Mouse (Mus musculus): ENCODE measurements around the gene C130032M10Rik. TPM values are rescaled to one million over a fixed set of nuclear protein-coding genes. Genes with fewer than 3 reads are reported as not detected.

Gene C130032M10Rik
- total RNA-seq, 2 experiments from 2014 or later, result not detected

DNA sequence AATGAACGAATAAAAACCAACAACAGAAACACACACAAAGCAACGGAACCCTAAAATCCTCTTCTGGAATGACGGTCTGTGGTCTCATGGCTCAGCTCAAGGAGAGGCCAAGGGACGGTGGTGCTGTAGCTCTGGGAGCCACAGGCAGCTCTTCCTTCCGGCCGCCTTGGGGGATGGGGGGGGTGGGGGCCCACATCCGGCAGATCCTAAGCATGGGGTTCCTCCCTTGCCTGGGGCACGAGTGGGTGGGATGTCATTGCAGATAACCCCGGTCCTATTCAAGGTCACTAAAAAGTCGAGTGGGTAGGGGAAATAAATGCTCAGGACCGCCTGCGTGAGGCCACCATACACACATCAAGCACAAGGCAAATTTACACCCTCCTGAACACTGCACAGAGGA, 31.3 kb downstream of the C130032M10Rik start:
- no peak for ATAC-seq (replicated peaks; ENCODE audit: poor library complexity)

DNA sequence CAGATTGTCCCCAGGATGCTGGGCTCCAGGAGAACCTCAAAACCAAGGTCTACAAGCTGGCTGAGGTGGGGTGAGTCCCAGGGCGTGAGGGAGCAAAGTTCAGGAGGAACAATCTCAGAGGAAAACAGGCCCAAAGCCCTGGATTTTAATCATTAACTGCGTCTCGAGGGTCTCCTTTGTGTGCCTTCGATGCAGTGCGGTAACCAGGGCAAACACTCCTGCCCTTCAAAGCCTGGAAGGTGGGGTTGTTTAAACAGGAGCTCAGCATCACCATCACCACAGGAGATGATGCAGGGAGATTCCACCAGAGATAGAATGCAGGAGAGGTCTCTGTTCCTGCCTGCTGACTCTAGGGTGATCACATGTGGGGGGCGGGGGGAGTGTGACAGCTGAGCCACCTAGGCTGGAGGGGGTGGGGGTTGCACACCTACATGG, 32.2 kb downstream of the C130032M10Rik start:
- no peak for ATAC-seq (replicated peaks; ENCODE audit: poor library complexity)

GRCm38 (mm10) chr9:114548496-114548895, 33.0 kb downstream of the C130032M10Rik start:
- ATAC-seq (replicated peaks; ENCODE audit: poor library complexity), result no peak

DNA sequence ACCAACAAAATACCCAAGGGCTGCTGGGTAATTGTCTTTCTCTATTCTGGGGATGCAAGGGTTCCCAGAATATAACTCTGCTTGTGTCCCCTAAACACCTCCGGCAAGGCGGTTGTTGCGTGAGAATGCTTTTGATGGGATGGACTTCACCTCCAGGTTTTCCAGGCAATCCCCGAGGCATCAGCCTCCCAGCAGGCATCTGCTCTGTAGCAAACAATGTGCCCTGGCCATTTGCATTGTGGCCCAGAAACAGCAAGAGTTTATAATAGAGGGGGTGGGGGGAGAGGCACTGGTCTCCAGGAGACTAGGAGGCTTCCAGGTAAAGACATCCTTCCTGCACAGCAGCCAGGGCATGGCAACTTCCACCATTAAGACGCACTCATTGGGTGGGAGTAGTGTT, 33.6 kb downstream of the C130032M10Rik start:
- no peak for ATAC-seq (replicated peaks; ENCODE audit: poor library complexity)

DNA sequence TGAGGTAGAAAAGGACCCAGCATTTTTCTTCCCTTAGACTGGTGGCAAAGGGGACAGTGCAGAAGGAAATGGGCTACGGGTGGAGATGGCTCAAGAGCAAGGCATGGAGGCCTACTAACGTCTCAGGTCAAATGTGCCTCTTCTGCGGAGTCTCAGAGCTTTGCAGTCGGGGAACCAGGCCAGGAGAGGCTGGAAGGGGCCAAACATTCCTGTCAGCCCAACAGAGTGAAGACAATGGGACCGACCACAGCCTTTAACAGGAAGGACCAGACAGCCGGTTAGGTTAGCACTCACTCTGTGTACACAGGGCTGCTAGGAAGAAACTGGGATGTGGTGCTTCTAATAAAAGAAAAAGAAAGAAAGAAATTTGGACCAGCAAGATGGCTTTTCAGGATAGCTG, 34.5 kb downstream of the C130032M10Rik start:
- no peak for ATAC-seq (replicated peaks; ENCODE audit: poor library complexity)

DNA sequence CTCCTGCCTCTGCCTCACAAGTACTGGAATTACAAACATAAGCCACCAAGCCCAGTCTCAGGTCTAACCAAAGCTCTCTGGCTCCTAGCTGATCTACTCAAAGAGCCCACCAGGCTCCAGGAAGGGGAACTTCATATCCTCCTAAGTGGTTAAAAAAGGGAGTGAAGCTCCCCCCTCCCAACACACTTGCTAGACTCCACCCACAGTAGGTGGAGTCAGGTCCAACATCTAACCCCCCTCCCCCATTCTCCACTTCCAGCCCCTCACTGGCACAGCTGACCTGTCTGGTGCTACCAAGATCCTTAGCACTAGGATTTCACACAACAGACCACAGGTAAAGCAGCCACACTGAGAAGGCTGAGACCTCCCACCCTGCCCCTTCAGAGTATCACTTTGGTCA, 38.3 kb downstream of the C130032M10Rik start:
- 0 out of 2 replicates have a peak, but pooled peaks have one; percentile 26 for ATAC-seq (replicated peaks; ENCODE audit: poor library complexity)

- no peak for ATAC-seq (replicated peaks; ENCODE audit: poor library complexity)
Measured at GRCm38 (mm10) chr9:114554355-114554979, 39.0 kb downstream of the C130032M10Rik start.

GRCm38 (mm10) chr9:114556276-114556855, 40.9 kb downstream of the C130032M10Rik start:
- ATAC-seq (replicated peaks; ENCODE audit: poor library complexity), result no peak

- no peak for ATAC-seq (replicated peaks; ENCODE audit: poor library complexity)
Measured at GRCm38 (mm10) chr9:114557086-114557485, 41.6 kb downstream of the C130032M10Rik start.

GRCm38 (mm10) chr9:114560141-114560540, 44.6 kb downstream of the C130032M10Rik start:
- no peak for ATAC-seq (replicated peaks; ENCODE audit: poor library complexity)

DNA sequence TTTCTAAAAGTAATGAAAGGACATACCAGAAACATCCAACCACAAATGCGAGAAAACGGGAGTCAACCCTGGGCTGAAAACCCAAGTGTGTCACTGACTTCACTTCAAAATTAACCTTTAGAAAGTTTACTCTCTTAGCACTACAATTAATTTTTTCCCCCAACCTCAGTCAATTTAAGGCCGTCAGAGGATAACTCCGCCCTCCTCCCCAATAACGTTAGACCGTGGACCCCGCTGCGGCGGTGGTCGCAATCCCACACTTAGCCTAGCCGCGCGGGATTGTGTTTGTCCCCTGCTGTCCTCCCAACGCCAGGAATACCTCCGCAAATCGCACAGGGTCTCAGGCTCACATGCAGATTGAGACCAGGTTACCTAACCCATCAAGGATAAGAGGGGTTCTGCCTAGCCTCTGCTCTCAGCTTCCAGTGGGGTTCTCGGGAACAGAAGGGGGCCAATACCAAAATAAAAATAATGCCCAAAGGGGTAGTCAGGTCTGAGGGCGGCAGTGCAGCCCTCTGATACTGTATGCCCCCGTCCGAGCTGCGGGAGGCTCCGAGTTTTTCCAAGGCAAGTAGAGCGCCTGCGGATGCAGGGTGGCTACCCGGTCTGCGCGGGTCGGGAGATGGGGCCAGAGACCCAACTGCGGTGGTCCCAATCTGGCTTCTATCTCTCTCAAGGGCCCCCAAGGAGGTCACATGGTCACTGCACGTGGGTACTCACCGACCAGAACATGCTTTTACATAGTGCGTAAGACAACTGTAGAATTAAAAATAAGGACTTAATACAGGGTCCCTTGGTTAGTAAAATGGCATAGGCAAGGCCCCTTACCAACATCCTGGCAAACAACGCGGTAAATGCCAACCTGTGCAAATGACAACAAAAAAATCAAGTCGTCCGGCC, 45.5 kb downstream of the C130032M10Rik start:
- no peak for ATAC-seq (replicated peaks; ENCODE audit: poor library complexity)

DNA sequence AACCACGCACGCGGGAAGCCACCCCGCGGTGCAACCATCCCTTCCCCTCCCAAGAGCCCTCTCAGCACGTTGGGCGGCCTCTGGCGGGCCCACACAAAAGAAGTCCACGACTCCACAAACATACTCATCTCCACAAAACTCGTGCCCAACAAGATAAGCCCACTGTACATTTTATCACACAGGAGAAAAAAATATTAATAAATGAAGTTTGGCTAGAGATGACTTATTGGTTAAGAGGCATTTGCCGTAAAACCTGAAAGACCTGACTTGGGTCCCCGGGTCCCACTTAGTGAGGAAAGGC, 46.1 kb downstream of the C130032M10Rik start:
- ATAC-seq (replicated peaks; ENCODE audit: poor library complexity), result no peak

DNA sequence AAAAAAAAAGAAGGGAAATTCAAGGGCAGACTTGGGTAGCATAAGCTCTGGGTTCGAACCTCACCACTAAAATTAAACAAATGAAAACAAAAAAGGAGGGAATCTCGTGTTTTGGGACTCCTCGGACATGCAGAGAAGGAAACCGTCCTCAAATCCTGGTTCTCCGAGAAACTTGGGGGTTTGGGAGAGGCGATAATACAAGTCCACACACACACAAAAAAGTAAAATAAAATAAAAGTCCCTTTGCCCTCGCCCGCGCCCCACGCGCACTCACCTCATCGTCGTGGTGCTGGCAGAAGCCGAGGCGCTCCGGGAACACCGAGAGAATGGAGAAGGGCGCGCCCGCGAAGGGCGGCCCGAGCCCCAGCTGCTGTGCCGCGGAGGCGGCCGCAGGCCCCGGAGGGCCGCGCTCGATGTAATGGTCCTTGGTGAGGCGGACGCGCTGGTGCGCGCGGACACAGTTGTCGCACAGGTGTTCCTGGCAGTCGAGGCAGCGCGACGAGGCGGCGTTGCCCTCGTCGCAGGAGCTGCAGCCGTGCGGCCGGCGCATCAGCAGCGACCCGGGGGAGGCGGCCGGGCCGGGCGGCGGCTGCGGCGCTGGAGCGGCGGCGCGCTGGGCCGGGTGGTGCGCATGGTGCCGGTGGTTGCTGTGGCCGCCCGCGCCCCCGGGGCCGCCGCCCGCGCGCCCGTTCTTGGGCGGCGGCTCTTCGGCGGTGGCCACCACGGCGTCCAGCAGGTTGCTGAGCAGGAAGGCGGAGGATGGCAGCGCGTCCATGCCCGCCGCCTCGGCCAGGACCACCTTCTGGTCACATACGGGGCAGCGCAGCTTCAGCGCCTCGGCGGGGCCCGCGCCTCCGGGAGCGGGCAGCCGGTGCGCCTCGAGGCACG, 46.8 kb downstream of the C130032M10Rik start:
- no peak; the same call in 1 of the 2 replicates for ATAC-seq (replicated peaks; ENCODE audit: poor library complexity)

DNA sequence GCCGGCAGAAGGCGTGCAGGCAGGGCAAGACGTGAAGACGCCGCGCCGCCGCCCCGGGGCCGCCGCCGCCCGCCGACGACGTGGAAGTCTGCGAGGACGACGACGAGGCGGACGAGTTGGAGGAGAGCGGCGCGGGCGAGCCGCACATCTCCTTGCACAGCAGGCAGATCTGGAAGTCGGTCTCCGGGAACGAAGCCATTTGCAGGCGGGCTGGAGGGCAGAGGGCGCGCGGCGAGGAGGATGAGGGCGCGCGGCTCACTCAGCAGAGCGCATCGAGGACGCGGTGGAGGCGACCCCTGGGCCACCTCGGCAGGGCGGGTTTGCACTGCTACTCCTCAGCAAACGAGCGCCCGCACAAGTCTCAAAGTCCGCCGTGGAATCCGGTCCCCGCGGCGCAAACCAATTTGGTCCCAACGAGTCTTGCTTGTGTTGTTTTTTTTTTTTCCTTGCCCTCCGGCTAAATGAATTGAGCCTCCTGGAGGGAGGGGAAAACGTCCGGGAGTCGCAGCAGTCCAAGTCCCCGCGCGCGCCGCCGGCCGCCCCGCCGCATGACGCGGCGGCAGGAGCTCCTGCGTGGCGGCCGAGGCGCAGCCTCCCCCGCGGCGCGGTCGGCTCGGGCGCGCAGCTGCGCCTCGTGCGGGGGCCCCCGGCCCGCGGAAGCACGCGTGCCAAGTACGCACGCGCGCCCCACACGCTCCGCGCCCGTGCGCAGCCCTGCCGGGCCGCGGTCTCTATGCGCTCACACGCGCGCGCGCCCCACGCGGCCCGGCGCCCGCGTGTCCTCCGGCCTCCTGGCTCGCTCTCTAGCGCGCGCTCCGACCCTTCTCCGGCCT, 47.6 kb downstream of the C130032M10Rik start:
- ATAC-seq (replicated peaks; ENCODE audit: poor library complexity), result peak; percentile 19; the same call in 1 of the 2 replicates

- ATAC-seq (replicated peaks; ENCODE audit: poor library complexity), result no peak
Measured at GRCm38 (mm10) chr9:114563761-114564606, 48.5 kb downstream of the C130032M10Rik start, which contains the start of gene Trim71. TSS of gene Trim71 (minus strand) at chr9:114564369.

GRCm38 (mm10) chr9:114564667-114565066, 49.2 kb downstream of the C130032M10Rik start:
- ATAC-seq (replicated peaks; ENCODE audit: poor library complexity), result no peak
